Mouse (Mus musculus): ENCODE results near the gene Sh2b1. TPM values are rescaled to one million over a fixed set of nuclear protein-coding genes. Genes with fewer than 3 reads are reported as not detected.

Sh2b1 gene
- polyA plus RNA-seq, 1 experiment from 2014 or later = 60.4 TPM

- no peaks in the 10 kb centered on the region for H3K36me3 ChIP-seq
- H3K4me2 ChIP-seq (replicated peaks) = no peak overlapping the region
- no peak overlapping the region for H3K27ac ChIP-seq (replicated peaks)
- H3K4me3 ChIP-seq (replicated peaks) = no peak overlapping the region
- WGBS = 70% methylated on average over 2 of the region's 2 CpGs
- H3K27me3 ChIP-seq = no peaks in the 10 kb centered on the region
- ATAC-seq (ENCODE audit: insufficient number of reproducible peaks, low FRiP score, low TSS enrichment, low read depth) = no peak
- no peaks in the 10 kb centered on the region for H3K9me3 ChIP-seq (replicated peaks)
- H3K4me1 ChIP-seq = no peaks in the 10 kb centered on the region
- no peak overlapping the region for H3K9ac ChIP-seq
Measured at GRCm38 (mm10) chr7:126455242-126455641, 20.0 kb downstream of the Sh2b1 start.

- no peaks in the 10 kb centered on the region for H3K27me3 ChIP-seq
- H3K4me2 ChIP-seq (replicated peaks) = no peak overlapping the region
- H3K27ac ChIP-seq (replicated peaks) = no peak overlapping the region
- no peak for ATAC-seq (ENCODE audit: insufficient number of reproducible peaks, low FRiP score, low TSS enrichment, low read depth)
- H3K9me3 ChIP-seq (replicated peaks) = no peaks in the 10 kb centered on the region
- no peak overlapping the region for H3K4me3 ChIP-seq (replicated peaks)
- WGBS = 71% methylated on average over 7 of the region's 7 CpGs
- 0 out of 2 replicates have a peak, but pooled peaks cover 7% of the 10 kb centered on the region for H3K36me3 ChIP-seq
- no peaks in the 10 kb centered on the region for H3K4me1 ChIP-seq
- H3K9ac ChIP-seq = no peak overlapping the region
Measured at GRCm38 (mm10) chr7:126453861-126454260, 21.4 kb downstream of the Sh2b1 start.

DNA sequence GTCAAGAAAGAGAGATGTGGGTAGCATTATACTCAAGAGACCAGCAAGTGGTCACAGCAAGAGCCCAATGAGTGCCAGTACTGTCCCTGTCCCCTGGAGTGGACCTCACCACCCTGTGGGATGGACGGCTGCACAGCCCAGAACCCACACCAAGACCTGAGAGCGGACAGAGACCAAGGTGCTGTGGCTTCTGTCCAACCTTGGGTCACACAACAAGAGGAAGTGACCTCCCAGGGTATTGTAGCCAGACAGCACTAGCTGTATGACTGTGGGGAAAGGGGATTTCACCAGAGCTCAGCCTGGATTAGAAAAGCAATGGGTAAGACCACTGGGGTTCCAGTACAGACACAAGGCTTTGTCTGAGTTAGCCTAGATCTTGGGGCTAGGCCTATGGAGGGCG lies 23.0 kb downstream of the Sh2b1 start:
- Histone ChIP-seq H3K9me3 (replicated peaks) (no peaks in the 10 kb centered on the region), H3K27me3 (no peaks in the 10 kb centered on the region), H3K36me3 (peaks cover 15% of the 10 kb centered on the region; the same call in 1 of the 2 replicates), H3K9ac (no peak overlapping the region), H3K4me3 (replicated peaks) (no peak overlapping the region), H3K4me2 (replicated peaks) (no peak overlapping the region), H3K4me1 (no peaks in the 10 kb centered on the region), H3K27ac (replicated peaks) (no peak overlapping the region)
- WGBS = 92% methylated on average over 3 of the region's 3 CpGs
- ATAC-seq (ENCODE audit: insufficient number of reproducible peaks, low FRiP score, low TSS enrichment, low read depth) = no peak

DNA sequence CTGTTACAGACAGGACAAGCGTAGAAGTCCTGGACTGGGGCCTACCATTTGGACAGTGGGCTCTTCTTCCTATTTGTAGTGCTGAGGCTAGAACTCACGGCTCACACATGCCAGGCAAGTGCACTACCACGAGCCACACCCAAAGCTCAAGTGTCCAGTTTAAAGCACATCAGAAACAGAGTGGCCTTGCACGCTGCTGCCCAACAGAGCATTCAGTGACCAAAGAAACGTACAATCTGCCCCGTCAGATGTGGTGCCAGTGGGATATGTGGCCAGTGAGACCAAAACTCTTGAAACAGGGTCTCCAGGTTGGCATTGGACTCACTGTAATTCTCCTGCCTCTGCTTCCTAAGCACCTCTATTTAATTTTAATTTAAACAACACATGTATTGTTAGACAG lies 24.6 kb downstream of the Sh2b1 start:
- no peak overlapping the region for H3K4me2 ChIP-seq (replicated peaks)
- H3K4me3 ChIP-seq (replicated peaks) = no peak overlapping the region
- H3K9ac ChIP-seq = no peak overlapping the region
- no peak for ATAC-seq (ENCODE audit: insufficient number of reproducible peaks, low FRiP score, low TSS enrichment, low read depth)
- H3K4me1 ChIP-seq = no peaks in the 10 kb centered on the region
- H3K36me3 ChIP-seq = peaks cover 31% of the 10 kb centered on the region
- H3K27me3 ChIP-seq = no peaks in the 10 kb centered on the region
- H3K9me3 ChIP-seq (replicated peaks) = no peaks in the 10 kb centered on the region
- no peak overlapping the region for H3K27ac ChIP-seq (replicated peaks)
- WGBS = 87% methylated on average over 6 of the region's 6 CpGs

- Histone ChIP-seq H3K4me2 (replicated peaks) (no peak overlapping the region), H3K4me1 (no peaks in the 10 kb centered on the region), H3K27ac (replicated peaks) (no peak overlapping the region), H3K36me3 (peaks cover 37% of the 10 kb centered on the region), H3K27me3 (no peaks in the 10 kb centered on the region), H3K9ac (no peak overlapping the region), H3K9me3 (replicated peaks) (no peaks in the 10 kb centered on the region), H3K4me3 (replicated peaks) (no peak overlapping the region)
- 89% methylated on average over 18 of the region's 18 CpGs for WGBS
- ATAC-seq (ENCODE audit: insufficient number of reproducible peaks, low FRiP score, low TSS enrichment, low read depth) = no peak
Measured at GRCm38 (mm10) chr7:126449991-126450390, 25.2 kb downstream of the Sh2b1 start.

- Histone ChIP-seq H3K36me3 (peaks cover 49% of the 10 kb centered on the region), H3K4me2 (replicated peaks) (no peak overlapping the region)
- 90% methylated on average over 19 of the region's 19 CpGs for WGBS
Measured at GRCm38 (mm10) chr7:126448481-126448880, 26.7 kb downstream of the Sh2b1 start.

DNA sequence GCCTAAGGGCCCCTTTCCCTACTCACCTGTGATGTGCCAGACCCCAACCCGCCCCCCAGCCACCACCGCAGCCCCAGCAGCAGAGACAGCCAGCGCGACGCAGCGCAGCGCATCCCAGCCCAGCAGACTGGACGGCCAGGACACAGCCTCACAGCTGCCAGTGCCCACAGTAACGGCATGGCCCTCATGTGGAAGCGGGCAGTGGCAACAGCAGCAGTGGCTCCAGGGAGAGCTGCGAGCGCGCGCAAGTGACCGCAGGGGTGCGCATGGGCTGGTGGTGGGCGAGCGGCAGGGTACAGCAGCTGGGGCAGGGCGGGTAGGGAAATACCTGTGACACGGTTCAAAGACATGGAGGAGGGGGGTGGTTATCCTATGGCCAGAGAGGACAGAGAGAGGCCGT lies 29.0 kb downstream of the Sh2b1 start:
- WGBS = 91% methylated on average over 21 of the region's 21 CpGs
- no peak overlapping the region for H3K4me3 ChIP-seq (replicated peaks)
- H3K27ac ChIP-seq (replicated peaks) = no peak overlapping the region
- ATAC-seq (ENCODE audit: insufficient number of reproducible peaks, low FRiP score, low TSS enrichment, low read depth) = no peak
- H3K4me1 ChIP-seq = no peaks in the 10 kb centered on the region
- no peak overlapping the region for H3K9ac ChIP-seq
- no peak overlapping the region for H3K4me2 ChIP-seq (replicated peaks)
- H3K27me3 ChIP-seq = no peaks in the 10 kb centered on the region
- H3K36me3 ChIP-seq = peaks cover 60% of the 10 kb centered on the region
- no peaks in the 10 kb centered on the region for H3K9me3 ChIP-seq (replicated peaks)

More at GRCm38 (mm10) chr7:126448481-126448880, 26.7 kb downstream of the Sh2b1 start:
- no peak overlapping the region for H3K27ac ChIP-seq (replicated peaks)
- H3K27me3 ChIP-seq = no peaks in the 10 kb centered on the region
- H3K4me1 ChIP-seq = no peaks in the 10 kb centered on the region
- no peaks in the 10 kb centered on the region for H3K9me3 ChIP-seq (replicated peaks)
- H3K9ac ChIP-seq = no peak overlapping the region
- H3K4me3 ChIP-seq (replicated peaks) = no peak overlapping the region
- ATAC-seq (ENCODE audit: insufficient number of reproducible peaks, low FRiP score, low TSS enrichment, low read depth) = no peak

DNA sequence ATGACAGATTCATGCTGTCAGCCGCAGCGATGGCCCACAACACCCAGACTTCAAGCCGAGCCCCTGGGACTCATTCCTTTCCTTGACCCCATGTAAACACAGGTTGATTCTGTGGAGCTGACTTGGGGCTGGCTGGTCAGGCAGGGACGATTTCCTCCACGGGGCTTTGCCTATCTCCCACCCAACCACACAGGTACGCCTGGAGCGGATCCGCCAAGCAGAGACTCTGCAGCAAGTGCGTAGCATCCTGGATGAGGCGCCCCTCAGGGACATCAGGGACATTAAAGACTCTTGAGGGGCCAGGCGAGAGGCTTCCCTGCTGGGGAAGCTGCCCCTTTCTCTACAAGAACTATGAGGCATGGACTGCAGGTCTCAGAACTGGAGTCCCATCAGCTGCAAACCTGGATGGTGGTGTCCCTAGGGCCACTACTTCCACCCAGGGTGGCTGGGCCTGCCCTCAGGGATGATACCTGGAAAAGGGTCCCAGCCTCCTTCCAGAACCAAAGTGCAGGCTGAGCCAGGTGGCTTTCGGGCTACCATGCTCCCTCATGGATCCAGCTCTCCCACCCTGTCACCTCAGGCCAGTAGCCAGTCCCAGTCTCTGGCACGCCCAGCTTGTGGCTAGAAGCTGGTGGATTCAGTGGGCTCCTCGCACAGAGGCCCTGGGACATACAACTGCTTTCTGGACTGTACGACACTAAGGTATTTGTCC lies 30.0 kb downstream of the Sh2b1 start:
- peaks cover 62% of the 10 kb centered on the region for H3K36me3 ChIP-seq
- H3K9ac ChIP-seq = no peak overlapping the region
- ATAC-seq (ENCODE audit: insufficient number of reproducible peaks, low FRiP score, low TSS enrichment, low read depth) = no peak

DNA sequence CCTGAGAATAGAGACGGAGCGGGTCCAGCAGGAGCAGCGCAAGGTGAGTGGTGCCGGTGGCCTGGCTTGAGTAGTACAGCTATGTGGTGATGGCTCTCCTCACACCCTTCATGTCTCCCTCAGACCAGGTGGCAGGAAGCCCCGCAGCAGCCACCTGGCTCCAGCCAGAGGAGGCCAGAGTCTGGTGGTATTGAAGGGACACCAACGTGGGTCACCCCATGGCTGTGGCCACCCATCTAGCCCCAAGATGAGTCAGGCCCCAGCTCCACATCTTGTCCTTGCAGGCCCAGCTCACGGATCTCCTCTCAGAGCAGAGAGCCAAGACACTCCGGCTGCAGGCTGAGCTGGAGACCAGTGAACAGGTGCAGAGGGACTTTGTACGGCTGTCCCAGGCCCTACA lies 30.7 kb downstream of the Sh2b1 start:
- Histone ChIP-seq H3K4me3 (replicated peaks) (no peak overlapping the region), H3K27ac (replicated peaks) (no peak overlapping the region), H3K4me2 (replicated peaks) (no peak overlapping the region), H3K4me1 (no peaks in the 10 kb centered on the region), H3K9ac (no peak overlapping the region), H3K27me3 (no peaks in the 10 kb centered on the region), H3K36me3 (peaks cover 63% of the 10 kb centered on the region), H3K9me3 (replicated peaks) (no peaks in the 10 kb centered on the region)
- ATAC-seq (ENCODE audit: insufficient number of reproducible peaks, low FRiP score, low TSS enrichment, low read depth) = no peak
- WGBS = 91% methylated on average over 9 of the region's 9 CpGs

More for the DNA sequence above, 30.0 kb downstream of the Sh2b1 start:
- no peak overlapping the region for H3K27ac ChIP-seq (replicated peaks)
- no peaks in the 10 kb centered on the region for H3K4me1 ChIP-seq
- WGBS = 94% methylated on average over 15 of the region's 15 CpGs
- no peaks in the 10 kb centered on the region for H3K9me3 ChIP-seq (replicated peaks)
- H3K4me2 ChIP-seq (replicated peaks) = no peak overlapping the region
- H3K27me3 ChIP-seq = no peaks in the 10 kb centered on the region
- no peak overlapping the region for H3K4me3 ChIP-seq (replicated peaks)

DNA sequence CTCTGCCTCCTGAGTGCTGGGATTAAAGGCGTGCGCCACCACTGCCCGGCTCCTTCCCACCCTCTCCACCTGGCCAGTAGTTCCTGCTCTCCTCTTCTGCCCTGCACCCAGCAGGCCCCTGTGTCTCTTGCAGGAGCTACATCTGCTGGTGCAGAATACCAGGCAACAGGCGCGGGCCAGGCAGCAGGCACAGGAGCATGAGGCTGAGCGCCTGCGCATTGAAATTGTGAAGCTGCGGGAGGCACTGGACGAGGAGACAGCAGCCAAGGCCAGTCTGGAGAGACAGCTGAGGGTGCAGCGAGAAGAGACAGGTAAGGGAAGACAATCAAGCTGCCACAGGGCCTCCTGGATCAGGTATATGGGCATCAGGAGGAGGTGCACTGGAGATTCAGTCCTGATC lies 31.2 kb downstream of the Sh2b1 start:
- H3K36me3 ChIP-seq = peaks cover 60% of the 10 kb centered on the region
- H3K27me3 ChIP-seq = no peaks in the 10 kb centered on the region
- no peak overlapping the region for H3K4me3 ChIP-seq (replicated peaks)
- H3K4me1 ChIP-seq = no peaks in the 10 kb centered on the region
- no peak overlapping the region for H3K9ac ChIP-seq
- 92% methylated on average over 10 of the region's 10 CpGs for WGBS
- no peak for ATAC-seq (ENCODE audit: insufficient number of reproducible peaks, low FRiP score, low TSS enrichment, low read depth)
- H3K4me2 ChIP-seq (replicated peaks) = no peak overlapping the region
- no peak overlapping the region for H3K27ac ChIP-seq (replicated peaks)
- no peaks in the 10 kb centered on the region for H3K9me3 ChIP-seq (replicated peaks)

DNA sequence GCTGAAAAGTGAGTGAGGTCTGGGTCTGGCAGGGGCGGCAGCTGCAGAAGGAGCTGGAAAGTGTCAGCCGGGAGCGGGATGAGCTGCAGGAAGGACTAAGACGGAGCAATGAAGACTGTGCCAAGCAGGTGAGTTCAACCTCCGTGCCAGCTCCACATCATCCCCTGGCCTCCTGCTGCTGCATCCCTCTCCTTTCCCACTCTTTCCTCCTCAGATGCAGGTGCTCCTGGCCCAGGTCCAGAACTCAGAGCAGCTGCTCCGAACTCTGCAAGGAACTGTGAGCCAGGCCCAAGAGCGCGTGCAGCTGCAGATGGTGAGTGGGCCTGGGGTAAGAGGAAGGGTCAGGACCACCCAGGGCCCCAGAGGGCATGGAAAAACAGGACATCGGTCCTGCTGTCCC lies 35.1 kb downstream of the Sh2b1 start:
- Histone ChIP-seq H3K27me3 (no peaks in the 10 kb centered on the region), H3K9ac (no peak overlapping the region), H3K9me3 (replicated peaks) (no peaks in the 10 kb centered on the region), H3K4me3 (replicated peaks) (no peak overlapping the region), H3K4me2 (replicated peaks) (no peak overlapping the region), H3K4me1 (no peaks in the 10 kb centered on the region), H3K27ac (replicated peaks) (no peak overlapping the region), H3K36me3 (peaks cover 35% of the 10 kb centered on the region)
- ATAC-seq (ENCODE audit: insufficient number of reproducible peaks, low FRiP score, low TSS enrichment, low read depth) = 0 out of 2 replicates have a peak, but pooled peaks have one; percentile 15
- WGBS = 79% methylated on average over 9 of the region's 9 CpGs

- 21% methylated on average over 8 of the region's 8 CpGs for WGBS
- ATAC-seq (ENCODE audit: insufficient number of reproducible peaks, low FRiP score, low TSS enrichment, low read depth) = no peak
- Histone ChIP-seq H3K4me3 (replicated peaks) (no peak overlapping the region), H3K4me1 (no peaks in the 10 kb centered on the region), H3K27me3 (no peaks in the 10 kb centered on the region), H3K4me2 (replicated peaks) (no peak overlapping the region), H3K27ac (replicated peaks) (no peak overlapping the region), H3K9ac (no peak overlapping the region), H3K36me3 (peaks cover 24% of the 10 kb centered on the region), H3K9me3 (replicated peaks) (no peaks in the 10 kb centered on the region)
Measured at GRCm38 (mm10) chr7:126436851-126437250, 38.4 kb downstream of the Sh2b1 start.

Measured in embryonic facial prominence, embryonic 15.5 days (tissue).